Mouse (Mus musculus) heart, embryonic 11.5 days (tissue): ENCODE results near the gene Sytl4. TPM values are rescaled to one million over a fixed set of nuclear protein-coding genes. Genes with fewer than 3 reads are reported as not detected.

ENCODE experiments used
- ATAC-seq: fragments of 200-750 bp; cut with Nextera tagmentation; replicated peaks from 2 replicates; pipeline ENCODE4 v1.8.0; 2017; ENCODE audit warnings: moderate library complexity; ENCODE audit not compliant: insufficient number of reproducible peaks, low FRiP score, low TSS enrichment
- H3K27ac ChIP-seq: fragments of 300-500 bp; sonication (generic); 2 replicates; pipeline ENCODE4 v1.5.1; 2014; ENCODE audit warnings: mild to moderate bottlenecking, low read depth, low read length
- H3K27me3 ChIP-seq: fragments of 300-500 bp; sonication (generic); 2 replicates; pipeline ENCODE4 v1.6.1; 2014; ENCODE audit warnings: mild to moderate bottlenecking, low read length, mixed read lengths; ENCODE audit not compliant: control insufficient read depth, insufficient read depth
- H3K36me3 ChIP-seq: fragments of 300-500 bp; sonication (generic); 2 replicates; pipeline ENCODE4 v1.6.1; 2014; ENCODE audit warnings: mild to moderate bottlenecking, low read length, moderate library complexity, mixed read lengths; ENCODE audit not compliant: control insufficient read depth, insufficient read depth
- H3K4me1 ChIP-seq: fragments of 300-500 bp; sonication (generic); 2 replicates; pipeline ENCODE4 v1.6.1; 2014; ENCODE audit warnings: low read length; ENCODE audit not compliant: control insufficient read depth, insufficient read depth
- H3K4me2 ChIP-seq: fragments of 300-500 bp; sonication (generic); 2 replicates; pipeline ENCODE4 v1.6.1; 2014; ENCODE audit warnings: mild to moderate bottlenecking, moderate library complexity
- H3K4me3 ChIP-seq: fragments of 300-500 bp; sonication (generic); 2 replicates; pipeline ENCODE4 v1.5.1; 2014; ENCODE audit warnings: low read depth, low read length
- H3K9ac ChIP-seq: fragments of 300-500 bp; sonication (generic); 2 replicates; pipeline ENCODE4 v1.6.1; 2014; ENCODE audit warnings: mild to moderate bottlenecking, low read depth, low read length, moderate library complexity
- H3K9me3 ChIP-seq: fragments of 300-500 bp; sonication (generic); replicated peaks from 2 replicates; pipeline ENCODE4 v1.6.1; 2016; ENCODE audit warnings: low read length; ENCODE audit not compliant: control insufficient read depth
- WGBS: fragments of 180-500 bp; shearing (Covaris S2); extraction: QIAGEN DNeasy Blood & Tissue Kit; methylation state at CpG from one replicate; pipeline ENCODE4 v1.1.7; 2014; ENCODE audit not compliant: insufficient replicate concordance; 5-methylcytosine and 5-hydroxymethylcytosine counted together
- polyA plus RNA-seq: library from polyadenylated mRNA; unstranded; fragments of >200 nt; fragmentation: Nextera tagmentation; extraction: Ambion mirVana; gene quantifications from 2 replicates; pipeline ENCODE4 v1.2.1, GENCODE M21; 2014

The Sytl4 gene
- polyA plus RNA-seq, result 2.6 and 3.3 TPM in 2 replicates

GRCm38 (mm10) chrX:133981231-133982002 lies at the start of gene Sytl4:
TSS of gene Sytl4 (minus strand) at chrX:133981812.
- WGBS, result 13% methylated on average over 29 of the region's 29 CpGs
- peak; percentile 57; the same call in 1 of the 2 replicates for ATAC-seq

GRCm38 (mm10) chrX:134020664-134021063 lies 39.1 kb upstream of the Sytl4 start:
- no peak for ATAC-seq
- H3K27me3 ChIP-seq, result no peaks in the 10 kb centered on the region
- H3K36me3 ChIP-seq, result no peaks in the 10 kb centered on the region
- H3K27ac ChIP-seq, result no peak overlapping the region
- WGBS, result 45% methylated on average over 5 of the region's 5 CpGs
- H3K4me1 ChIP-seq, result no peaks in the 10 kb centered on the region
- no peak overlapping the region for H3K4me2 ChIP-seq
- no peak overlapping the region for H3K9ac ChIP-seq
- no peak overlapping the region for H3K4me3 ChIP-seq
- no peaks in the 10 kb centered on the region for H3K9me3 ChIP-seq

More at GRCm38 (mm10) chrX:133981231-133982002, at the start of gene Sytl4:
- H3K27ac ChIP-seq, result no peak within 1 kb of the TSS
- no peaks in the 10 kb centered on the region for H3K9me3 ChIP-seq
- H3K36me3 ChIP-seq, result no peaks in the 10 kb centered on the region
- H3K4me3 ChIP-seq, result peak within 1 kb of the TSS; percentile 47
- no peaks in the 10 kb centered on the region for H3K27me3 ChIP-seq
- H3K4me1 ChIP-seq, result no peaks in the 10 kb centered on the region
- H3K4me2 ChIP-seq, result peak within 1 kb of the TSS; percentile 76
- peak within 1 kb of the TSS; percentile 64 for H3K9ac ChIP-seq

GRCm38 (mm10) chrX:134019005-134019404 lies 37.4 kb upstream of the Sytl4 start:
- Histone ChIP-seq H3K36me3 (no peaks in the 10 kb centered on the region), H3K9ac (no peak overlapping the region), H3K27ac (no peak overlapping the region), H3K4me3 (no peak overlapping the region), H3K27me3 (no peaks in the 10 kb centered on the region), H3K4me2 (no peak overlapping the region), H3K9me3 (no peaks in the 10 kb centered on the region), H3K4me1 (no peaks in the 10 kb centered on the region)
- 17% methylated on average over 9 of the region's 9 CpGs for WGBS
- ATAC-seq, result 0 out of 2 replicates have a peak, but pooled peaks have one; percentile 35

- Histone ChIP-seq H3K9me3 (no peaks in the 10 kb centered on the region), H3K27me3 (no peaks in the 10 kb centered on the region), H3K4me1 (no peaks in the 10 kb centered on the region), H3K4me2 (no peak overlapping the region), H3K36me3 (no peaks in the 10 kb centered on the region), H3K4me3 (no peak overlapping the region), H3K27ac (no peak overlapping the region), H3K9ac (no peak overlapping the region)
- ATAC-seq, result no peak
- 67% methylated on average over 3 of the region's 3 CpGs for WGBS
These were observed 14.3 kb upstream of the Sytl4 start for GRCm38 (mm10) chrX:133995866-133996265.

GRCm38 (mm10) chrX:133964615-133965014 lies 17.0 kb downstream of the Sytl4 start:
- no peaks in the 10 kb centered on the region for H3K27me3 ChIP-seq
- no peaks in the 10 kb centered on the region for H3K4me1 ChIP-seq
- H3K4me2 ChIP-seq, result no peak overlapping the region
- no peaks in the 10 kb centered on the region for H3K9me3 ChIP-seq
- no peak for ATAC-seq
- no peak overlapping the region for H3K27ac ChIP-seq
- no peak overlapping the region for H3K9ac ChIP-seq
- no peak overlapping the region for H3K4me3 ChIP-seq
- no peaks in the 10 kb centered on the region for H3K36me3 ChIP-seq
- WGBS, result 62% methylated on average over 2 of the region's 2 CpGs

GRCm38 (mm10) chrX:133960617-133961016 lies 21.0 kb downstream of the Sytl4 start:
- Histone ChIP-seq H3K4me2 (no peak overlapping the region), H3K27me3 (no peaks in the 10 kb centered on the region), H3K9me3 (no peaks in the 10 kb centered on the region), H3K9ac (no peak overlapping the region), H3K4me1 (no peaks in the 10 kb centered on the region), H3K4me3 (no peak overlapping the region), H3K36me3 (no peaks in the 10 kb centered on the region), H3K27ac (no peak overlapping the region)
- no peak for ATAC-seq
- WGBS, result 53% methylated on average over 2 of the region's 2 CpGs

GRCm38 (mm10) chrX:133954661-133955060 lies 27.0 kb downstream of the Sytl4 start:
- Histone ChIP-seq H3K4me3 (no peak overlapping the region), H3K9me3 (no peaks in the 10 kb centered on the region), H3K27ac (no peak overlapping the region), H3K9ac (no peak overlapping the region), H3K4me1 (no peaks in the 10 kb centered on the region), H3K36me3 (no peaks in the 10 kb centered on the region), H3K4me2 (no peak overlapping the region), H3K27me3 (no peaks in the 10 kb centered on the region; the same call in 1 of the 2 replicates)
- 71% methylated on average over 7 of the region's 7 CpGs for WGBS
- ATAC-seq, result no peak

- Histone ChIP-seq H3K36me3 (no peaks in the 10 kb centered on the region), H3K27me3 (no peaks in the 10 kb centered on the region), H3K9ac (no peak overlapping the region), H3K4me2 (no peak overlapping the region), H3K27ac (no peak overlapping the region), H3K9me3 (no peaks in the 10 kb centered on the region), H3K4me1 (no peaks in the 10 kb centered on the region), H3K4me3 (no peak overlapping the region)
- ATAC-seq, result no peak
- 28% methylated on average over 3 of the region's 3 CpGs for WGBS
These were observed 34.2 kb downstream of the Sytl4 start for GRCm38 (mm10) chrX:133947427-133947826.

GRCm38 (mm10) chrX:133939561-133939960 lies 42.1 kb downstream of the Sytl4 start:
- no peak for ATAC-seq
- H3K9me3 ChIP-seq, result no peaks in the 10 kb centered on the region
- no peaks in the 10 kb centered on the region for H3K36me3 ChIP-seq
- no peaks in the 10 kb centered on the region for H3K4me1 ChIP-seq
- H3K9ac ChIP-seq, result no peak overlapping the region
- WGBS, result 40% methylated on average over 1 of the region's 1 CpGs
- no peak overlapping the region for H3K27ac ChIP-seq
- no peak overlapping the region for H3K4me3 ChIP-seq
- no peak overlapping the region for H3K4me2 ChIP-seq
- no peaks in the 10 kb centered on the region for H3K27me3 ChIP-seq
